Mouse (Mus musculus) midbrain, embryonic 16.5 days (tissue): ENCODE measurements around the gene Scd3. TPM values are rescaled to one million over a fixed set of nuclear protein-coding genes. Genes with fewer than 3 reads are reported as not detected.

Experiments
- ATAC-seq: fragments of 200-750 bp; cut with Nextera tagmentation; 2 replicates; pipeline ENCODE4 v1.8.0; 2017; ENCODE audit warnings: moderate TSS enrichment
- H3K27ac ChIP-seq: fragments of 300-500 bp; sonication (generic); 2 replicates; pipeline ENCODE4 v1.5.1; 2014; ENCODE audit warnings: mild to moderate bottlenecking, low read length, mixed read lengths
- H3K27me3 ChIP-seq: fragments of 300-500 bp; sonication (generic); 2 replicates; pipeline ENCODE4 v1.6.1; 2014; ENCODE audit warnings: low read depth, low read length, mixed read lengths; ENCODE audit not compliant: control insufficient read depth, insufficient read depth
- H3K36me3 ChIP-seq: fragments of 300-500 bp; sonication (generic); 2 replicates; pipeline ENCODE4 v1.6.1; 2014; ENCODE audit warnings: mild to moderate bottlenecking, low read length, moderate library complexity, mixed read lengths; ENCODE audit not compliant: control insufficient read depth, insufficient read depth
- H3K4me1 ChIP-seq: fragments of 300-500 bp; sonication (generic); 2 replicates; pipeline ENCODE4 v1.6.1; 2014; ENCODE audit warnings: mild to moderate bottlenecking, low read length, mixed read lengths; ENCODE audit not compliant: control insufficient read depth, insufficient read depth
- H3K4me2 ChIP-seq: fragments of 300-500 bp; sonication (generic); 2 replicates; pipeline ENCODE4 v1.6.1; 2014; ENCODE audit warnings: mild to moderate bottlenecking, low read length, mixed read lengths
- H3K4me3 ChIP-seq: fragments of 300-500 bp; sonication (generic); 2 replicates; pipeline ENCODE4 v1.5.1; 2014; ENCODE audit warnings: low read depth, mild to moderate bottlenecking, low read length, moderate library complexity, mixed read lengths
- H3K9ac ChIP-seq: fragments of 300-500 bp; sonication (generic); 2 replicates; pipeline ENCODE4 v1.6.1; 2014; ENCODE audit warnings: low read depth, low read length, mixed read lengths
- H3K9me3 ChIP-seq: fragments of 300-500 bp; sonication (generic); replicated peaks from 2 replicates; pipeline ENCODE4 v1.6.1; 2014; ENCODE audit warnings: mild to moderate bottlenecking, low read length, mixed read lengths; ENCODE audit not compliant: control insufficient read depth, poor library complexity, severe bottlenecking
- WGBS: fragments of 180-500 bp; shearing (Covaris S2); extraction: QIAGEN DNeasy Blood & Tissue Kit; methylation state at CpG from one replicate; pipeline ENCODE4 v1.1.7; 2014; 5-methylcytosine and 5-hydroxymethylcytosine counted together
- polyA plus RNA-seq: library from polyadenylated mRNA; unstranded; fragments of >200 nt; fragmentation: Nextera tagmentation; extraction: Ambion mirVana; gene quantifications from 2 replicates; pipeline ENCODE4 v1.2.1, GENCODE M21; 2015

Scd3 gene
- polyA plus RNA-seq, 1 experiment from 2014 or later = 6.9 TPM

- Histone ChIP-seq H3K4me1 (peaks cover 30% of the 10 kb centered on the region), H3K9me3 (no peaks in the 10 kb centered on the region), H3K9ac (peak overlapping the region; percentile 71), H3K4me2 (peak overlapping the region; percentile 93), H3K4me3 (peak overlapping the region; percentile 55), H3K36me3 (no peaks in the 10 kb centered on the region), H3K27ac (peak overlapping the region; percentile 97), H3K27me3 (no peaks in the 10 kb centered on the region)
- 0% methylated on average over 35 of the region's 38 CpGs for WGBS
- peak; percentile 97 for ATAC-seq
These were observed 81.1 kb downstream of the Scd3 start for GRCm38 (mm10) chr19:44284025-44284695.

GRCm38 (mm10) chr19:44284723-44285122, 81.7 kb downstream of the Scd3 start:
- peak overlapping the region; percentile 97 for H3K27ac ChIP-seq
- peak; percentile 54 for ATAC-seq

GRCm38 (mm10) chr19:44285554-44285953, 82.5 kb downstream of the Scd3 start:
- WGBS = 86% methylated on average over 8 of the region's 8 CpGs
- H3K27ac ChIP-seq = no peak overlapping the region
- ATAC-seq = no peak

More at GRCm38 (mm10) chr19:44284723-44285122, 81.7 kb downstream of the Scd3 start:
- Histone ChIP-seq H3K4me1 (peaks cover 30% of the 10 kb centered on the region), H3K36me3 (no peaks in the 10 kb centered on the region), H3K27me3 (no peaks in the 10 kb centered on the region), H3K9ac (peak overlapping the region; percentile 71), H3K9me3 (no peaks in the 10 kb centered on the region), H3K4me3 (peak overlapping the region; percentile 55), H3K4me2 (peak overlapping the region; percentile 93)
- WGBS = 1% methylated on average over 11 of the region's 11 CpGs

GRCm38 (mm10) chr19:44286109-44286508, 83.0 kb downstream of the Scd3 start:
- Histone ChIP-seq H3K36me3 (no peaks in the 10 kb centered on the region), H3K4me2 (no peak overlapping the region), H3K27ac (no peak overlapping the region), H3K9ac (no peak overlapping the region), H3K4me3 (no peak overlapping the region), H3K9me3 (no peaks in the 10 kb centered on the region), H3K4me1 (peaks cover 24% of the 10 kb centered on the region), H3K27me3 (no peaks in the 10 kb centered on the region)
- 70% methylated on average over 2 of the region's 2 CpGs for WGBS
- ATAC-seq = no peak

More at GRCm38 (mm10) chr19:44285554-44285953, 82.5 kb downstream of the Scd3 start:
- Histone ChIP-seq H3K4me1 (peaks cover 28% of the 10 kb centered on the region), H3K9me3 (no peaks in the 10 kb centered on the region), H3K36me3 (no peaks in the 10 kb centered on the region), H3K9ac (no peak overlapping the region), H3K4me3 (no peak overlapping the region), H3K27me3 (no peaks in the 10 kb centered on the region), H3K4me2 (no peak overlapping the region)

GRCm38 (mm10) chr19:44287415-44288110, 84.5 kb downstream of the Scd3 start:
- no peak for ATAC-seq
- Histone ChIP-seq H3K9me3 (no peaks in the 10 kb centered on the region), H3K9ac (no peak overlapping the region), H3K27ac (no peak overlapping the region), H3K4me1 (peaks cover 26% of the 10 kb centered on the region), H3K4me2 (no peak overlapping the region), H3K4me3 (no peak overlapping the region), H3K36me3 (no peaks in the 10 kb centered on the region), H3K27me3 (no peaks in the 10 kb centered on the region)
- 79% methylated on average over 11 of the region's 11 CpGs for WGBS

GRCm38 (mm10) chr19:44292083-44292482, 89.0 kb downstream of the Scd3 start:
- Histone ChIP-seq H3K27me3 (no peaks in the 10 kb centered on the region), H3K4me1 (peaks cover 25% of the 10 kb centered on the region), H3K4me2 (peak overlapping the region; percentile 81), H3K9ac (no peak overlapping the region), H3K9me3 (no peaks in the 10 kb centered on the region), H3K36me3 (no peaks in the 10 kb centered on the region), H3K4me3 (no peak overlapping the region), H3K27ac (peak overlapping the region; percentile 99)
- 66% methylated on average over 2 of the region's 2 CpGs for WGBS
- ATAC-seq = no peak

- Histone ChIP-seq H3K4me1 (peaks cover 29% of the 10 kb centered on the region), H3K27me3 (no peaks in the 10 kb centered on the region), H3K9me3 (no peaks in the 10 kb centered on the region), H3K36me3 (no peaks in the 10 kb centered on the region), H3K27ac (peak overlapping the region; percentile 99), H3K4me3 (peak overlapping the region; percentile 77; the same call in 1 of the 2 replicates), H3K4me2 (peak overlapping the region; percentile 81), H3K9ac (peak overlapping the region; percentile 74)
- no peak for ATAC-seq
- WGBS = 54% methylated on average over 3 of the region's 3 CpGs
These were observed 89.4 kb downstream of the Scd3 start for GRCm38 (mm10) chr19:44292483-44292882.

- H3K9ac ChIP-seq = peak within 1 kb of the TSS; percentile 89
- H3K4me1 ChIP-seq = peaks cover 36% of the 10 kb centered on the region
- no peaks in the 10 kb centered on the region for H3K27me3 ChIP-seq
- 0 out of 2 replicates have a peak, but pooled peaks cover 2% of the 10 kb centered on the region for H3K36me3 ChIP-seq
- H3K27ac ChIP-seq = peak within 1 kb of the TSS; percentile 99
- ATAC-seq = peak; percentile 5
- H3K9me3 ChIP-seq = no peaks in the 10 kb centered on the region
- WGBS = 2% methylated on average over 21 of the region's 21 CpGs
- peak within 1 kb of the TSS; percentile 77 for H3K4me3 ChIP-seq
- peak within 1 kb of the TSS; percentile 95 for H3K4me2 ChIP-seq
These were observed 90.1 kb downstream of the Scd3 start, which contains the start of gene Scd2 for GRCm38 (mm10) chr19:44292941-44293768. Gene Scd2 (plus strand): TSS chr19:44293674.
